Mouse (Mus musculus) MEL (cell line): ENCODE data around the gene Dpf3. TPM values are rescaled to one million over a fixed set of nuclear protein-coding genes. Genes with fewer than 3 reads are reported as not detected.

ENCODE experiments used
- DNase-seq: peaks from one replicate; pipeline ENCODE4 v3.0.0; 2011; ENCODE audit warnings: low read depth, low spot score
- H3K27ac ChIP-seq: 2 replicates; pipeline ENCODE4 v1.5.1; 2012; ENCODE audit warnings: low read depth, mild to moderate bottlenecking, control low read depth, low read length, moderate library complexity; ENCODE audit not compliant: control insufficient read depth
- H3K27me3 ChIP-seq, 2 experiments: fragments of 150-350 bp in 1 of 2; sonication (generic) in 1 of 2; 2 replicates each; pipeline ENCODE4 v1.6.1; 2012; ENCODE audit warnings: low read length in 2 of 2, mild to moderate bottlenecking in 2 of 2, improper control_type of control experiment in 1 of 2, moderate library complexity in 1 of 2; ENCODE audit not compliant: insufficient read depth in 2 of 2, control insufficient read depth in 1 of 2
- H3K36me3 ChIP-seq, 2 experiments: 2 replicates each; pipeline ENCODE4 v1.6.1; 2012 to 2014; ENCODE audit warnings: low read length in 2 of 2, improper control_type of control experiment in 1 of 2, inconsistent platforms in 1 of 2, mild to moderate bottlenecking in 1 of 2; ENCODE audit not compliant: insufficient read depth in 2 of 2, control insufficient read depth in 1 of 2
- H3K4me1 ChIP-seq, 2 experiments: fragments of 150-350 bp in 1 of 2; sonication (generic) in 1 of 2; 2 replicates each; pipeline ENCODE4 v1.6.1; 2012; ENCODE audit warnings: low read length in 2 of 2, improper control_type of control experiment in 1 of 2, mild to moderate bottlenecking in 1 of 2; ENCODE audit not compliant: insufficient read depth in 2 of 2, control insufficient read depth in 1 of 2
- H3K4me3 ChIP-seq, 2 experiments: fragments of 150-350 bp in 1 of 2; sonication (generic) in 1 of 2; 2 replicates each; pipeline ENCODE4 v1.5.1; 2012; ENCODE audit warnings: low read depth in 2 of 2, low read length in 2 of 2, mild to moderate bottlenecking in 2 of 2, moderate library complexity in 2 of 2, control low read depth in 1 of 2, improper control_type of control experiment in 1 of 2; ENCODE audit not compliant: control insufficient read depth in 1 of 2, insufficient read depth in 1 of 2
- H3K79me2 ChIP-seq: 2 replicates; pipeline ENCODE4 v1.6.1; 2012; ENCODE audit warnings: mild to moderate bottlenecking, low read length, moderate library complexity; ENCODE audit not compliant: control insufficient read depth, poor library complexity, insufficient read depth
- H3K9ac ChIP-seq: 2 replicates; pipeline ENCODE4 v1.6.1; 2012; ENCODE audit warnings: low read depth, mild to moderate bottlenecking, control low read depth, low read length, moderate library complexity; ENCODE audit not compliant: control insufficient read depth, poor library complexity, severe bottlenecking
- H3K9me3 ChIP-seq: fragments of 150-350 bp; sonication (generic); replicated peaks from 2 replicates; pipeline ENCODE4 v1.6.1; 2012; ENCODE audit warnings: mild to moderate bottlenecking, low read length, improper control_type of control experiment, moderate library complexity; ENCODE audit not compliant: insufficient read depth
- BHLHE40 ChIP-seq: IDR thresholded peaks from 2 replicates; pipeline ENCODE4 v1.6.1; 2012; ENCODE audit warnings: low read depth, mild to moderate bottlenecking, inconsistent platforms, low read length, improper control_type of control experiment, borderline replicate concordance
- CHD2 ChIP-seq: IDR thresholded peaks from 2 replicates; pipeline ENCODE4 v1.6.1; 2011; ENCODE audit warnings: low read length, improper control_type of control experiment
- GATA1 ChIP-seq: IDR thresholded peaks from 2 replicates; pipeline ENCODE4 v1.6.1; 2011; ENCODE audit warnings: low read depth, low read length, improper control_type of control experiment
- HCFC1 ChIP-seq: IDR thresholded peaks from 2 replicates; pipeline ENCODE4 v1.6.1; 2012; ENCODE audit warnings: low read depth, mild to moderate bottlenecking, inconsistent platforms, low read length, improper control_type of control experiment, moderate library complexity
- KAT2A ChIP-seq: conservative IDR thresholded peaks from 2 replicates; pipeline ENCODE4 v1.6.1; 2012; ENCODE audit warnings: low read depth, low read length, improper control_type of control experiment, inconsistent platforms
- MAFK ChIP-seq: IDR thresholded peaks from 2 replicates; pipeline ENCODE4 v1.6.1; 2011; ENCODE audit warnings: low read depth, mild to moderate bottlenecking, low read length, improper control_type of control experiment, borderline replicate concordance
- MAZ ChIP-seq: IDR thresholded peaks from 2 replicates; pipeline ENCODE4 v1.6.1; 2012; ENCODE audit warnings: low read depth, mild to moderate bottlenecking, inconsistent platforms, low read length, improper control_type of control experiment
- MEF2A ChIP-seq: IDR thresholded peaks from 2 replicates; pipeline ENCODE4 v1.6.1; 2014; ENCODE audit warnings: low read depth, mild to moderate bottlenecking, inconsistent platforms, low read length, improper control_type of control experiment; ENCODE audit not compliant: poor library complexity, insufficient replicate concordance, severe bottlenecking; ENCODE audit errors: extremely low read depth
- MYB ChIP-seq: IDR thresholded peaks from 2 replicates; pipeline ENCODE4 v1.6.1; 2011; ENCODE audit warnings: mild to moderate bottlenecking, low read depth, low read length, improper control_type of control experiment
- MYC ChIP-seq: IDR thresholded peaks from 2 replicates; pipeline ENCODE4 v1.6.1; 2011; ENCODE audit warnings: low read depth, mild to moderate bottlenecking, low read length, improper control_type of control experiment, moderate library complexity
- NRF1 ChIP-seq: IDR thresholded peaks from 2 replicates; pipeline ENCODE4 v1.6.1; 2014; ENCODE audit warnings: low read depth, mild to moderate bottlenecking, inconsistent platforms, low read length, improper control_type of control experiment, moderate library complexity; ENCODE audit not compliant: poor library complexity, insufficient read depth, severe bottlenecking
- POLR2AphosphoS2 ChIP-seq: IDR thresholded peaks from 2 replicates; pipeline ENCODE4 v1.6.1; 2011; ENCODE audit warnings: low read length, improper control_type of control experiment
- SIN3A ChIP-seq: IDR thresholded peaks from 2 replicates; pipeline ENCODE4 v1.6.1; 2012; ENCODE audit warnings: low read length, improper control_type of control experiment, inconsistent platforms
- SMC3 ChIP-seq: IDR thresholded peaks from 2 replicates; pipeline ENCODE4 v1.6.1; 2011; ENCODE audit warnings: low read depth, low read length, improper control_type of control experiment
- TCF12 ChIP-seq: IDR thresholded peaks from 2 replicates; pipeline ENCODE4 v1.6.1; 2014; ENCODE audit warnings: low read depth, mild to moderate bottlenecking, inconsistent platforms, low read length, improper control_type of control experiment, moderate library complexity
- UBTF ChIP-seq: IDR thresholded peaks from 2 replicates; pipeline ENCODE4 v1.6.1; 2012; ENCODE audit warnings: low read depth, mild to moderate bottlenecking, inconsistent platforms, low read length, improper control_type of control experiment, moderate library complexity, borderline replicate concordance; ENCODE audit not compliant: insufficient read depth
- USF1 ChIP-seq: IDR thresholded peaks from 2 replicates; pipeline ENCODE4 v1.6.1; 2014; ENCODE audit warnings: low read depth, mild to moderate bottlenecking, inconsistent platforms, low read length, improper control_type of control experiment, moderate library complexity
- USF2 ChIP-seq, 2 experiments: IDR thresholded peaks; 2 replicates each; pipeline ENCODE4 v1.6.1; 2011 to 2012; ENCODE audit warnings: improper control_type of control experiment in 2 of 2, low read length in 2 of 2, borderline replicate concordance in 1 of 2, inconsistent platforms in 1 of 2, low read depth in 1 of 2, mild to moderate bottlenecking in 1 of 2; ENCODE audit not compliant: insufficient read depth in 1 of 2
- ZC3H11A ChIP-seq: IDR thresholded peaks from 2 replicates; pipeline ENCODE4 v1.6.1; 2012; ENCODE audit warnings: low read depth, mild to moderate bottlenecking, inconsistent platforms, low read length, improper control_type of control experiment
- ZKSCAN1 ChIP-seq: IDR thresholded peaks from 2 replicates; pipeline ENCODE4 v1.6.1; 2012; ENCODE audit warnings: low read depth, mild to moderate bottlenecking, inconsistent platforms, low read length, improper control_type of control experiment, moderate library complexity
- ZMIZ1 ChIP-seq: IDR thresholded peaks from 2 replicates; pipeline ENCODE4 v1.6.1; 2012; ENCODE audit warnings: low read depth, mild to moderate bottlenecking, inconsistent platforms, low read length, improper control_type of control experiment, moderate library complexity
- polyA plus RNA-seq, 2 experiments: library from polyadenylated mRNA; stranded (reverse) in 1 of 2; unstranded in 1 of 2; fragments of >175 nt in 1 of 2; fragments of >200 nt in 1 of 2; gene quantifications; 2 replicates each; pipeline versions ENCODE4 v1.2.1 to v1.2.4; 2012; ENCODE audit warnings: low replicate concordance in 2 of 2, low read depth in 1 of 2; ENCODE audit not compliant: insufficient read length in 2 of 2, insufficient read depth in 1 of 2, missing spikeins in 1 of 2
- total RNA-seq: library from RNA; depleted of rRNA; stranded (reverse); fragments of 300-350 nt; gene quantifications from 2 replicates; pipeline ENCODE4 v1.2.3, GENCODE M21; 2012

Gene Dpf3
- total and polyA plus RNA-seq, 3 experiments = 4.2 to 6.8 TPM; not detected in 1

GRCm38 (mm10) chr12:83495248-83495960 lies 7.9 kb upstream of the Dpf3 start:
- TF ChIP-seq MAFK (no peak), MYB (no peak)
- no peaks in the 10 kb centered on the region for H3K27me3 ChIP-seq
- H3K27ac ChIP-seq = no peak overlapping the region
- H3K36me3 ChIP-seq = peaks cover 0 to 7% of the 10 kb centered on the region in 2 experiments; a peak in 2 of 4 replicates
- no peaks in the 10 kb centered on the region for H3K9me3 ChIP-seq
- peaks cover 9% of the 10 kb centered on the region in 2 experiments for H3K4me1 ChIP-seq
- no peak overlapping the region for H3K9ac ChIP-seq
- no peak overlapping the region for H3K4me3 ChIP-seq
- DNase-seq = no peak
- no peaks in the 10 kb centered on the region for H3K79me2 ChIP-seq

GRCm38 (mm10) chr12:83494196-83494595 lies 6.7 kb upstream of the Dpf3 start:
- Histone ChIP-seq H3K4me3 (no peak overlapping the region), H3K36me3 (peaks cover 0 to 5% of the 10 kb centered on the region in 2 experiments; a peak in 2 of 4 replicates), H3K79me2 (no peaks in the 10 kb centered on the region), H3K9ac (no peak overlapping the region), H3K9me3 (no peaks in the 10 kb centered on the region), H3K4me1 (peaks cover 5 to 6% of the 10 kb centered on the region in 2 experiments; a peak in 3 of 4 replicates), H3K27me3 (no peaks in the 10 kb centered on the region), H3K27ac (no peak overlapping the region)
- no peak for DNase-seq
- TF ChIP-seq HCFC1 = no peak
- no peak for TF ChIP-seq ZKSCAN1
- TF ChIP-seq GATA1 = no peak
- TF ChIP-seq POLR2AphosphoS2 = no peak
- no peak for TF ChIP-seq MAFK
- no peak for TF ChIP-seq TCF12
- TF ChIP-seq SMC3 = no peak
- TF ChIP-seq MEF2A = no peak
- TF ChIP-seq CHD2 = no peak
- no peak for TF ChIP-seq ZMIZ1
- no peak for TF ChIP-seq UBTF
- no peak for TF ChIP-seq ZC3H11A
- no peak for TF ChIP-seq NRF1
- no peak for TF ChIP-seq MAZ
- TF ChIP-seq KAT2A = no peak
- no peak for TF ChIP-seq BHLHE40
- no peak for TF ChIP-seq USF1
- TF ChIP-seq MYC = no peak
- TF ChIP-seq SIN3A = no peak
- TF ChIP-seq USF2 (IDR thresholded peaks at IDR 0.05; ENCODE audit: borderline replicate concordance in 1 of 2, insufficient read depth in 1 of 2, low read depth in 1 of 2, low read length in 2 of 2) = no peak
